Mouse (Mus musculus) ES-E14 (cell line): ENCODE measurements around the gene Fam189a1. TPM values are rescaled to one million over a fixed set of nuclear protein-coding genes. Genes with fewer than 3 reads are reported as not detected.

Source experiments
- DNase-seq: peaks from one replicate; pipeline ENCODE4 v3.0.0-alpha.2; 2013; ENCODE audit warnings: low read depth, low spot score
- H3K27ac ChIP-seq: 2 replicates; pipeline ENCODE4 v1.5.1; 2012; ENCODE audit warnings: low read depth, mild to moderate bottlenecking, low read length, moderate library complexity, mixed read lengths; ENCODE audit not compliant: poor library complexity, insufficient read depth, severe bottlenecking
- H3K36me3 ChIP-seq: 2 replicates; pipeline ENCODE4 v1.6.1; 2012; ENCODE audit warnings: mild to moderate bottlenecking, low read length, moderate library complexity, mixed read lengths; ENCODE audit not compliant: control insufficient read depth, poor library complexity, insufficient read depth, severe bottlenecking
- H3K4me1 ChIP-seq, 2 experiments: fragments of 150-350 bp in 1 of 2; sonication (generic) in 1 of 2; 2 replicates each; pipeline ENCODE4 v1.6.1; 2012; ENCODE audit warnings: low read length in 2 of 2, mild to moderate bottlenecking in 1 of 2, mixed read lengths in 1 of 2; ENCODE audit not compliant: control insufficient read depth in 2 of 2, insufficient read depth in 2 of 2, poor library complexity in 1 of 2
- H3K4me3 ChIP-seq, 2 experiments: fragments of 150-350 bp in 1 of 2; sonication (generic) in 1 of 2; 2 replicates each; pipeline ENCODE4 v1.5.1; 2012; ENCODE audit warnings: low read length in 2 of 2, low read depth in 1 of 2, mild to moderate bottlenecking in 1 of 2, mixed read lengths in 1 of 2; ENCODE audit not compliant: insufficient read depth in 1 of 2, poor library complexity in 1 of 2, severe bottlenecking in 1 of 2
- H3K9ac ChIP-seq: 2 replicates; pipeline ENCODE4 v1.6.1; 2012; ENCODE audit warnings: low read depth, mild to moderate bottlenecking, low read length, mixed read lengths; ENCODE audit not compliant: poor library complexity, insufficient read depth, severe bottlenecking
- H3K9me3 ChIP-seq: fragments of 150-350 bp; sonication (generic); 2 replicates; pipeline ENCODE4 v1.6.1; 2012; ENCODE audit warnings: low read depth, mild to moderate bottlenecking, low read length; ENCODE audit not compliant: control insufficient read depth, insufficient read depth
- CHD2 ChIP-seq: IDR thresholded peaks from 2 replicates; pipeline ENCODE4 v1.6.1; 2014; ENCODE audit warnings: mild to moderate bottlenecking, low read depth, low read length, inconsistent platforms
- HCFC1 ChIP-seq: IDR thresholded peaks from 2 replicates; pipeline ENCODE4 v1.6.1; 2012; ENCODE audit warnings: low read length, inconsistent platforms, borderline replicate concordance; ENCODE audit not compliant: insufficient read depth
- MAFK ChIP-seq: IDR thresholded peaks from 2 replicates; pipeline ENCODE4 v1.6.1; 2014; ENCODE audit warnings: mild to moderate bottlenecking, low read depth, low read length, inconsistent platforms; ENCODE audit not compliant: insufficient read depth
- ZC3H11A ChIP-seq: IDR thresholded peaks from 2 replicates; pipeline ENCODE4 v1.6.1; 2012; ENCODE audit warnings: low read depth, mild to moderate bottlenecking, inconsistent platforms, low read length, borderline replicate concordance
- ZNF384 ChIP-seq: IDR thresholded peaks from 2 replicates; pipeline ENCODE4 v1.6.1; 2012; ENCODE audit warnings: low read depth, low read length, inconsistent platforms
- in situ Hi-C, 2 experiments: fragments of 600-800 bp; cut with MboI; formaldehyde crosslinking; loops; one replicate each; pipeline ENCODE4 v1.15.1; 2025; ENCODE audit warnings: low sequenced_read_pairs in 2 of 2, inconsistent platforms in 1 of 2; ENCODE audit not compliant: unreplicated experiment in 2 of 2
- total RNA-seq: library from RNA; depleted of rRNA; stranded (reverse); fragments of 300-350 nt; gene quantifications from 2 replicates; pipeline ENCODE4 v1.2.3, GENCODE M21; 2012

Gene Fam189a1
- total RNA-seq, 1 experiment, result 0.67 TPM

DNA sequence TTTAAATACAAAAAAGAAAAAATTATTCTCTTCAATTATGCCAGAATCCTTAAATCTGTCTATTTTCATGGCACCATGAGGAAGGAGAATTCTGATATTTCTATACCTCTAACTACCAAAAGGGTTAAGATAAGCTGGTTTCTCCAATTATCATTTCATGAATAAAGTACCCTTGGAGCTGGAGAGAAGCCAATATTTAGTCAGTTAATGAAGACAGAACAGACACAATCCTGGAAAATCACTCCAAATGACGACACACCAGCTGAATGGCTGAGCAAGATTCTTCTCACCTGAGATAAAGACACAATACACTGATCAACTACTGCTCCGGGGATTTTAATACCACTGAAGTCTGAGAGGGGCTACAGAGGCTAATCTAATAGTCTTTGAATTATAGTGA lies 150.6 kb downstream of the Fam189a1 start:
- Histone ChIP-seq H3K36me3 (no peaks in the 10 kb centered on the region), H3K9me3 (no peaks in the 10 kb centered on the region), H3K27ac (no peak overlapping the region), H3K4me1 (peaks cover 0 to 5% of the 10 kb centered on the region in 2 experiments; a peak in 3 of 4 replicates), H3K9ac (no peak overlapping the region), H3K4me3 (no peak overlapping the region)
- in situ Hi-C loops, result no loop called here
- TF ChIP-seq HCFC1 (no peak), ZC3H11A (no peak), CHD2 (no peak), MAFK (no peak), ZNF384 (no peak)
- DNase-seq, result no peak

DNA sequence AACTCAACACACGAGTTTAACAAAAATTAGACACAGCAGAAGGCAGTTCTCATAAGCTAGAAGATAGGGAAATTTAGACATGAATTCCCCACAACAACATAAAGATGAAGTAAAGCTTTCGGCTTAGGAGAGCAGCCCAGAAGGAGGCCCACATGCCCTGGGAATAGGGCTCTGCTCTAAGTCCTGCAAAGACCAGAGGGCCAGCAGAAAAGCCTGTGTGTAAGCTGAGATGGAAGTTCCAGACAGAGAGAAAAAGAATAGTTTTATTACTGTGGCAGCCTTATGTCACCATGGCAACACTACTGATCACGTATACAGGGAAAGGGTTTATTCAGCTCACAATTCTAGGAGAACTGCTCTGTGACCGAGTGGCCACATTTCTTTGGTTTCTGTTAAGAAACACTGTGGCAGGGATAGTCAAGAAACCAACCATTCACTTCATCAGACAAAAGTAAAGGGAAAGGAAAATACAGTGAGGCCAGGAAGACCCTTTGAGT lies 156.6 kb downstream of the Fam189a1 start:
- DNase-seq, result no peak
- TF ChIP-seq MAFK (no peak), ZNF384 (no peak)
- Histone ChIP-seq H3K4me1 (peaks cover 0 to 2% of the 10 kb centered on the region in 2 experiments; a peak in 1 of 4 replicates), H3K27ac (no peak overlapping the region), H3K9me3 (no peaks in the 10 kb centered on the region), H3K9ac (no peak overlapping the region), H3K36me3 (no peaks in the 10 kb centered on the region), H3K4me3 (no peak overlapping the region)
- in situ Hi-C loops, result no loop called here

DNA sequence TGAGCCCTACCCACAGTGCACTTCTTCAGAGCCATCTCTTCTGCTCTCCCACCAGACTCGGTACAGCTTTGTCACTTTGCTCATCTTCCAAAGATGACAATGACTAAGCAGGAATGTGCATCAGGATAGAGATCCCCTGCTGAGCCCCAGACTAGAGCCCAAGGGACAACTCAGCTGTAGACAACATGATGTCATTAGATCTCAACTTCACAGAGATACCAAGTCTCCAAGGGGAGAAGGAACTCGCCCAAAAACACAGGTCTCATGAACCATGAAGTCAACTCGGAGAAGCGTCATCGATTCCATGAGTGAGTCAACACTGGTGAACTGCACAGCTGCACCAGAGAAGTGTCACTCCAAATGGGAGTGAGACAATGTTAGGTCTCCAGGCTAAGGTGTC lies 158.6 kb downstream of the Fam189a1 start:
- Histone ChIP-seq H3K9me3 (no peaks in the 10 kb centered on the region), H3K4me3 (no peak overlapping the region), H3K36me3 (no peaks in the 10 kb centered on the region), H3K27ac (no peak overlapping the region), H3K9ac (no peak overlapping the region), H3K4me1 (peaks cover 0 to 2% of the 10 kb centered on the region in 2 experiments; a peak in 1 of 4 replicates)
- in situ Hi-C loops, result no loop called here
- TF ChIP-seq MAFK (no peak), ZNF384 (no peak), CHD2 (no peak), ZC3H11A (no peak), HCFC1 (no peak)
- no peak for DNase-seq

DNA sequence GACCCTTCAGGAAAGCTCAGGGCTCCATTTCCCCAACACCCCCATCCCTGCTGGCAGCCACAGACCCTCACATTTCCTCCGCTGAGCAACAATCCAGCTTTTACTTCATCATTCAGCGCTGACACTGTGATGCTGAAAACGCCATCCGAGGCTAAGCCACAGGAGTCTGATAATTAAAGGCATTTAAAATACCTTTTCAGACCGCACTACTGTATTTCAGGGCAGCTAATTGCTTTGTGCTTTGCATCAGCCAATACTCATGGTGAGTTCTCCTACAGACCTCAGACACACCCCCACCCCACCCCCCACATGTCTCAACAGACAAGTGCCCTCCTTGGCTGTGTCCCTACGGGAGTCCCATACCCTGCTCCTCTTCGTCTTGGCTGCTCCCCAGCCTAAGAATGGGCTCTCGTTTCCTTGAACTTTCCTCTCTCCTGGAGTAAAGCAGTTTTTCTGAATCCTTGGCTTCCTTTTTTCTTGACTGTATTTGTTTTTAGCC lies 160.4 kb downstream of the Fam189a1 start:
- in situ Hi-C loops, result no loop called here
- Histone ChIP-seq H3K4me1 (peaks cover 0 to 2% of the 10 kb centered on the region in 2 experiments; a peak in 1 of 4 replicates), H3K9me3 (no peaks in the 10 kb centered on the region), H3K4me3 (no peak overlapping the region), H3K9ac (no peak overlapping the region), H3K27ac (no peak overlapping the region), H3K36me3 (no peaks in the 10 kb centered on the region)
- peak; percentile 38 for DNase-seq
- TF ChIP-seq CHD2, result no peak
- no peak for TF ChIP-seq MAFK
- TF ChIP-seq ZC3H11A, result no peak
- no peak for TF ChIP-seq ZNF384
- no peak for TF ChIP-seq HCFC1

DNA sequence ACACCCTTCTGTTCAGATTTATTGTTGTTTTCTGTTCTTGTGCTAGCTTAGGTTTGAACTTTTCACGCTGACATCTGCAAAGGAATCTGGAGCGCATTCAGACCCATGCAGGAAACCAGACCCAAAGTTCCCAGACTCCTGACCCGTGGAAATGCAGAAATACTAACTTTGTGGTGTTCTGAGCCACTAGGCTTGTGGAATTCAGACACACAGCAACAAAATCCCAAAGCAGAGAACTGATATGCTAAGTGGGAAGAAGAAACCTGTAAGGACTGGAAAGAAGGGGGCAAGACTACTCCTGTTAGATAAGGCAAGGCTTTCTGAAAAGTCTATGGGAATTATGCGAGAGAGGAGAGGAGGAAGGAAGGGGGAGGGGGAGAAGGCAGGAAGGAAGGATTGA lies 167.0 kb downstream of the Fam189a1 start:
- Histone ChIP-seq H3K36me3 (no peaks in the 10 kb centered on the region), H3K4me1 (no peaks in the 10 kb centered on the region), H3K27ac (no peak overlapping the region), H3K9me3 (no peaks in the 10 kb centered on the region), H3K4me3 (no peak overlapping the region), H3K9ac (no peak overlapping the region)
- no peak for TF ChIP-seq ZC3H11A
- TF ChIP-seq CHD2, result no peak
- TF ChIP-seq ZNF384, result no peak
- TF ChIP-seq HCFC1, result no peak
- TF ChIP-seq MAFK, result no peak
- no peak for DNase-seq
- in situ Hi-C loops, result no loop called here
